Mouse (Mus musculus) C2C12 (cell line): ENCODE measurements around the gene Arrdc2. TPM values are rescaled to one million over a fixed set of nuclear protein-coding genes. Genes with fewer than 3 reads are reported as not detected.

Source experiments
- H3K27me3 ChIP-seq: one replicate; pipeline ENCODE4 v1.6.1; 2011; ENCODE audit not compliant: control insufficient read depth, insufficient read depth, insufficient read length
- H3K36me3 ChIP-seq: one replicate; pipeline ENCODE4 v1.6.1; 2011; ENCODE audit not compliant: control insufficient read depth, insufficient read depth
- H3K4me3 ChIP-seq: one replicate; pipeline ENCODE4 v1.5.1; 2011; ENCODE audit warnings: mild to moderate bottlenecking, control low read depth; ENCODE audit not compliant: poor library complexity, insufficient read depth, severe bottlenecking
- H3K79me2 ChIP-seq: one replicate; pipeline ENCODE4 v1.6.1; 2011; ENCODE audit not compliant: control insufficient read depth, insufficient read depth
- H3K79me3 ChIP-seq: one replicate; pipeline ENCODE4 v1.6.1; 2011; ENCODE audit warnings: low read depth, control low read depth
- H3ac ChIP-seq: one replicate; pipeline ENCODE3; 2011; ENCODE audit warnings: low read depth; ENCODE audit not compliant: control insufficient read depth, insufficient read length
- CEBPB ChIP-seq: IDR thresholded peaks from one replicate; pipeline ENCODE4 v1.6.1; 2011; ENCODE audit warnings: low read depth, mild to moderate bottlenecking, control low read depth, moderate library complexity
- CTCF ChIP-seq: IDR thresholded peaks from one replicate; pipeline ENCODE4 v1.5.1; 2011; ENCODE audit not compliant: control insufficient read depth, insufficient read depth, insufficient read length
- FOSL1 ChIP-seq: IDR thresholded peaks from one replicate; pipeline ENCODE4 v1.8.0; 2011; ENCODE audit warnings: mild to moderate bottlenecking, low read length; ENCODE audit not compliant: poor library complexity, insufficient read depth, severe bottlenecking
- MAX ChIP-seq: IDR thresholded peaks from one replicate; pipeline ENCODE4 v1.6.1; 2011; ENCODE audit warnings: mild to moderate bottlenecking, control low read depth
- MYOD1 ChIP-seq: IDR thresholded peaks from one replicate; pipeline ENCODE4 v1.6.1; 2011; ENCODE audit warnings: low read depth; ENCODE audit not compliant: control insufficient read depth, insufficient read length
- MYOG ChIP-seq: IDR thresholded peaks from one replicate; pipeline ENCODE4 v1.6.1; 2011; ENCODE audit not compliant: control insufficient read depth, insufficient read length; ENCODE audit errors: extremely low read depth
- USF1 ChIP-seq: IDR thresholded peaks from one replicate; pipeline ENCODE4 v1.6.1; 2011; ENCODE audit warnings: low read depth, mild to moderate bottlenecking, control low read depth, moderate library complexity
- polyA plus RNA-seq: library from polyadenylated mRNA; unstranded; fragments of >200 nt; fragmentation: generic; extraction: Trizol; gene quantifications from one replicate; pipeline ENCODE4 v1.2.1, GENCODE M21; 2012; ENCODE audit warnings: missing spikeins

Gene Arrdc2
- polyA plus RNA-seq, 1 experiment = 4.4 TPM

DNA sequence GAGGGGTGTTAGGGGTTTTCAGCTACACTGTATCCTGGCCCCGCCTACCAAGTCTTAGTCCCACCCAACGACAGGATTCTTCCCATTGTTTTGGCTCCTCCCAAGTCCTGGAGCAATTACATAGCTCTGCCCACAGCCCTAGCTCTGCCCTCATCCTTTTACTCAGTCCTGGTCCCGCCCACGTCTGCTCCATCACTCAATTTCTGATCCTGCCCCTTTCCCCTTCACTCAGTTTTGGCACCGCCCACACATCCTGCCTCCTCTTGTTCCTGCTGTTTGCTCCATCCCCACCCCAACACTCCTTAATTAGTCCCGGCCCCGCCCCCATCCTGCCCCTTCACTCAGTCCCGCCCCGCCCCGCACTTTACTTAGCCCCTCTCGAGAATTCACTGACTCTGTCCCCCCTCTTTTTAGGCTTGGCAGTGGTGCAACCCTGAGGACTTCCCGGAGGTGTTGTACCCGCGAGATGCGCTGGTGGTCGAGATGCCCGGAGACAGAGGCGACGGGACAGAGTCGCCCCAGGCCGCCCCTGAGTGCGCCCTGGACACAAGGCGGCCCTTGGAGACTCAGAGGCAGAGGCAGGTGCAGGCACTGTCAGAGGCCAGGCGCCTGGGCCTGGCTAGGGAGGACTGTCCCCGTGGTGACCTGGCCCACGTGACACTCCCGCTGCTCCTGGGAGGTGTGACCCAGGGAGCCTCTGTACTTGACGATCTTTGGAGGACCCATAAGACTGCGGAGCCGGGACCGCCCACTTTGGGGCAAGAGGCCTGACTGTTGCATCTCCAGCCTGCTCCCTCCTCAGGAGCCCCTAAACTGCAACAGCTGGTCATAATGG is 19.2 kb downstream of the Arrdc2 start:
- TF ChIP-seq USF1 (no peak), CEBPB (no peak), MYOD1 (no peak), FOSL1 (no peak)
- H3K4me3 ChIP-seq = no peak overlapping the region
- H3ac ChIP-seq = no peak overlapping the region
- peaks cover 26% of the 10 kb centered on the region for H3K36me3 ChIP-seq
- H3K79me3 ChIP-seq = no peaks in the 10 kb centered on the region
- no peaks in the 10 kb centered on the region for H3K79me2 ChIP-seq
- H3K27me3 ChIP-seq = no peaks in the 10 kb centered on the region

DNA sequence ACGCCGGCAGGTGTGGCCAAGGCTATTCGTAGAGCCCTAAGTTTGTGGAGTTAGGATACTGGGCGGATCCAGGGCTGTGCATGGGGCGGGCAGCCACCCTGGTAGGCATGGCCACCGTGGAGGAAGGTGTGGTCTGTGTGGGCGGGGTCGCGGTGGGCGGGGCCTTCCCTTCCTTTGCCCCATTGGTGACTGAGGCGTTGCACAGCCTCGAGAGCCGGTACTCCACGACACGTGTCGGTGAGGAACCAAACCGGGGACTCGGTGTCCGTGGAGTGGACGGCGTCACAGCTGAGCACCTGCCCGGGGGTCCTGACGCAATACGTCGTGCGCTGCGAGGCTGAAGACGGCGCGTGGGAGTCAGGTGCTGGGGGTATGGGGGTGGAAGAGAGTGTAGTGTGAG is 22.8 kb downstream of the Arrdc2 start:
- Histone ChIP-seq H3K4me3 (peak overlapping the region; percentile 23), H3K36me3 (peaks cover 26% of the 10 kb centered on the region), H3K79me3 (no peaks in the 10 kb centered on the region), H3K27me3 (no peaks in the 10 kb centered on the region), H3ac (peak overlapping the region; percentile 80), H3K79me2 (peaks cover 11% of the 10 kb centered on the region)
- TF ChIP-seq MYOG (no peak), MYOD1 (no peak), FOSL1 (no peak), CTCF (no peak), MAX (no peak)

GRCm38 (mm10) chr8:70812885-70813284 is 26.6 kb downstream of the Arrdc2 start:
- no peaks in the 10 kb centered on the region for H3K27me3 ChIP-seq
- H3K79me3 ChIP-seq = no peaks in the 10 kb centered on the region
- H3K36me3 ChIP-seq = peaks cover 3% of the 10 kb centered on the region
- H3K4me3 ChIP-seq = peak overlapping the region; percentile 28
- TF ChIP-seq MYOD1 (no peak), USF1 (no peak), MAX (no peak), MYOG (no peak), CTCF (no peak), CEBPB (no peak), FOSL1 (no peak)
- peaks cover 11% of the 10 kb centered on the region for H3K79me2 ChIP-seq
- H3ac ChIP-seq = peak overlapping the region; percentile 28

GRCm38 (mm10) chr8:70812055-70812454 is 27.5 kb downstream of the Arrdc2 start:
- H3K27me3 ChIP-seq = no peaks in the 10 kb centered on the region
- H3K4me3 ChIP-seq = peak overlapping the region; percentile 28
- no peaks in the 10 kb centered on the region for H3K79me3 ChIP-seq
- no peaks in the 10 kb centered on the region for H3K36me3 ChIP-seq
- peak overlapping the region; percentile 62 for H3ac ChIP-seq
- peak; percentile 53 for TF ChIP-seq MAX
- no peak for TF ChIP-seq USF1
- H3K79me2 ChIP-seq = peaks cover 11% of the 10 kb centered on the region

DNA sequence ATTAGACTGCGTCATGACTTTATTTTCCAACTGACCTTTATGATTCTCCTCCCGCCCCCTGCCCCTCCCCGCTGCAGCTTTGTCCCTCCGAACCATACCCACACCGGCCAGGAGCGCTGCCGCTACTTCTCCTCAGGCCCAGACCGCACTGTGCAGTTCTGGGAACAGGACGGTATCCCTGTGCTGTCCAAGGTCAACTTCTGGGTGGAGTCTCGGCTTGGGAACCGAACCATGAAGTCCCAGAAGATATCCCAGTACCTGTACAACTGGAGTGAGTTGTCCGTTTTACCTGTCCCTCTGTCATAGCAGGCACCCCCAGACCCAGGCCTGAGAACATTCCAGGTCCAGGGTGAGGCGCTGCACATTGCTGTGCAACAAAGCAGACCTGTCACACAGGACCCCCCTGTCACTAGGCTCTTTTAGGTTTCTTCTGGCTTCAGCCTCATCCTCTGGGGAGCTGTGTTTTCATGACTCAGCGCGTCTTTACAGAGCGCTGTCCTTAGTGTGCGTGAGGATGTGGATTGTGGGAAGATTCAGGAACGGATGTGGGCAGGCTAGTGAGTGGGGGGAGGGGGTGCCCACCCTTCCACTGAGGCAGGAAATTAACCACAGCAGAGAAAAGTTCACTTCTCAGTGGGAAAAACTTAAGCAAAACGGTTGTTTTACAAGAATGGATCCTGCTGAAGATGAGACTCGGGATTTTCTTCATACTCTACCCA is 28.4 kb downstream of the Arrdc2 start:
- H3K27me3 ChIP-seq = no peaks in the 10 kb centered on the region
- peak overlapping the region; percentile 28 for H3K4me3 ChIP-seq
- no peaks in the 10 kb centered on the region for H3K36me3 ChIP-seq
- no peaks in the 10 kb centered on the region for H3K79me3 ChIP-seq
- TF ChIP-seq FOSL1 (no peak), USF1 (no peak), CTCF (no peak), MYOG (no peak), CEBPB (no peak), MAX (no peak), MYOD1 (no peak)
- peaks cover 11% of the 10 kb centered on the region for H3K79me2 ChIP-seq
- H3ac ChIP-seq = peak overlapping the region; percentile 51
